Mouse (Mus musculus): ENCODE results near the gene Pde4d.

The Pde4d gene

GRCm38 (mm10) chr13:109066581-109067159 is 616.9 kb downstream of the Pde4d start:
- DNase-seq: no peak

DNA sequence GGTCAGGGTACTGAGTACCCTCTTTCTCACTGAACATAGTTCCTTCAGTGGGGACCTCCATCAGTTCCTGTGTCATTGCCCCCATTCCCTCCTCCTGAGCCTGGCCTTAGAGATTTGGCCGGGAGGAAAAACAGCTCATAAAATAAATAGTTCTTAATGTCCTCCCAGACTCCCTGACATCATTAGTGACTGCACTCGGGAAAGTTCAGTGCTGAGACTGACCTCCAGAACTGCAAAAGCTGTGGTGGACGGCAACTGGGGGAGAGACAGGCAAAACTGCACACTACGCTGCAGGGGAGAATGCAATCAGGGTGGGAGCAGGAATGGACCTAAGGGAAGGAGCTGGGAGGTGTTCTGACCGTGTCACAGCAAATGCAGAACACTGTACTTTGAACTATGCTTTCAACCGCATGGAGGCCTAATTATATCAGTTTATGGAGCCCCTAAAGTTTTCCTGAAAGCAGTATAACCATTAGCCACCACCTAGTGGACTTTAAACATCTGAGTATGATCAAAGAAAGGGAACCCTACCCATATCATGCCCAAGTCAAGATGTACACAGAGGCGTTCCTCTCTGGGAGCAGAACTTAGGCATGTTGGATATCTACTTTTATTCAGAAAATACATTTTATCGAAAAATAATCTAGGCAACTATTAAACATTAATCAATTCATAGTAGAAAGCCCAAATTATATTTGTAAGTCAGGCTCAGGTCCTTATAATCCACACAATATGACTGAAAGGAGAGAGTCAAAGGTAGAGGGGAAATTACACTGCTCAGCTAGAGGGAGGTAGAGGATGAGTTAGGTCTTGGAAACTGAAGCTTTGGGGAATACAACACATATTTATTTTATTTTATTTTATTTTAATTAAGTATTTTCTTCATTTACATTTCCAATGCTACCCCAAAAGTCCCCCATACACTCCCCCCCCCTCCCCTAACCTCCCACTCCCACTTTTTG is 618.8 kb downstream of the Pde4d start:
- no peak for DNase-seq

DNA sequence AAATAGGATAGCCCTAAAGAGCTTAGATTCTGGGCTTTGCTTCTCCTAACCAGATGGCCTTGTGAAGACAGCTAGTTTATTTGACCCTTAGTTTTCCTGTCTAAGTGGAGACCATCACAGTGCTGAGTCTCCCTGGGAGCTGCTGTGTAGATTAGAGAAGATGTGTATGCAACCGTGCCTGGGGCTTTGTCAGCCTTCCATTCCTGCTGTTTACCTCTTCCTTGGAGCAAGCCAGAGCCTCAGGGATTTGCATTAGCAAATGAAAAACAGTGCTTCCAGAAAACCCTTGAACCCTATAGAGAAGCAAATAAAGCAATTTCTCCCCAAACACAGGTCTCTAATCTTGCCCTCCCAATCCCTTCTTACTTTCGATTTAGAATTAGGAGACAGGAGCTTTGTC is 623.6 kb downstream of the Pde4d start:
- no peak for DNase-seq

GRCm38 (mm10) chr13:109074078-109074477 is 624.3 kb downstream of the Pde4d start:
- no peak for DNase-seq

GRCm38 (mm10) chr13:109092654-109093053 is 642.9 kb downstream of the Pde4d start:
- no peak for DNase-seq

DNA sequence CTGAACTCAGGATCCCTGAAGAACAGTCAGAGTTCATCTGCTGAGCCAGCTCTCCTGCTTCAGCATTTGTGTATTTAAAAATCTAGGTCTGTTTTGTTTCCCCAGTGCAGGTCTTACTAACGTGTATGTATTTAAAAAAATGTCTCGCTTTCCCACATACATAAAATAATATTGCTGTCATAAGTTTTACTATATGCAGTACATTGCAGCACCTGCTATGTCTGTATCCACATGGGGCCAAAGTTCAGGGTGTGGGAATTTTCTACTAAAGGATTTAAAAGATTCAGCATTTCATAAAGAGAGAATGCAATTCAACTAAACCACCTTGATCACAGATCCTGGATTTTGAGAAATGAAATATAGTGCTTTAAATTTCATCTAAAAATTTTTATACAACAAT is 646.9 kb downstream of the Pde4d start:
- DNase-seq: no peak

DNA sequence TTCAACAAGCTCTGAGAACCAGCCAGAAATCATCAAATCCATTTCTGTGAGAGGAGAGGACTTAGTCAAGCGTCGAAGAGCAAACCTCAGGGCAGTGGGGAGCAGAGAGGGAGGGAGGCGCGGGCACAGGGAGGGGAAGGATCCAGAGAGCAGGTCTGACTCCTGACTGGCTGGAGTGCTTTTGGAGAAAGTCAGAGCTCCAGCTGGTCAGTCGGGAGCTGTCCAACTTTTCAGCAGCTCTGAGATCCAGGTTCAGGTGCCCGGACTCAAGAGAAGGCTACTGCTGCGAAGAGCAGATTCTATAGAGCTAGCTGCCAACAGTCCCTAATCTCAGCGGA is 666.2 kb downstream of the Pde4d start:
- DNase-seq: no peak

GRCm38 (mm10) chr13:109116342-109117201 is 666.8 kb downstream of the Pde4d start:
- DNase-seq: no peak

DNA sequence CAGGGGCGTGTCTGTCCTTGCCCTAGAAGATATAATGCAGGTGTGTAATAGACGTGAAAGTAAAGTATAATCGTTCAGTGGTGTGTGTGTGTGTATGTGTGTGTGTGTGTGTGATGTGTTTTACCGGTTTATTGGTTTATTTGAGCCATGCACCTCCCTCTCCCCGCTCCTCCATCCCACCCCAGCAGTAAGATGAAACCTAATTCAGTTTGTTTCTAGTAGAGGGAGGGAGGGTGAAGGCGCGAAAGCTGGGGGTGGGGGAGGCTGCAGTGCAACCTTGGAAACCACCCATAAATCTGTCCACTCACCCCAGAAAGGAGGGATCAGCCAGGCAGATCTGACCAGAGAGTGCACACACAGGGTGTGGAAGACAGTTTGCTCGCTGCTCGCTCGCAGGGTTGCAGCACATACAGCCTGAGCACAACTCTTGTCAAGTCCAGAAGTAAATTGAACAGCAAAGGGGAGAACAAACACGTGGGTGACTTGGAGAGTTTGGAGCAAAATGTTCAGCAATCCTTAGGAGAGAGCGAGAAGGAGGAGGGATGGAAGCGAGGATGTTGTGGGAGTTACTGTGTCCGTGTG is 667.6 kb downstream of the Pde4d start:
- no peak for DNase-seq

DNA sequence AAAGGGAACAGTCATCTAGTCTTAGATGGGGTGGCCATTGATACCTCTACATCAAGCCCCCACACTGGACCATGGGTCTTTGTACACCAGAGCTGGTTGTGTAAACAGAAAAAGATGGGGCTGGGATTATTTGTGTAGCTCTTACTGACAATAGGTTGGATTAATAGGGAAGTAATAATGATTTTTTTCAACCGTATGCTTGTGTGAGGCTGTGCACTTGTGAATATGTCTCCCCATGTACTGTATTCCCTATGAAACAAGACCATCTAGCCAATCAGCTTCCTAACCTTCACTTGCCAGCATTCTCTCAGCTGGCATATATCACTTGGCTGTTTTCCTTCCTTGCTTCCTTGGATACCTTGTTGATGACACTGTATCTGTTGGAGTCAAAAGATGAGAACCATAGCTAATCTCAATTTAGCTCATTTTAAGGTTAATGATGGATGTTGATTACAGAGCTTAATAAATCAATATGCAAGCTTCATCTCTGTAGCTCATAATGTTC is 668.6 kb downstream of the Pde4d start:
- DNase-seq: no peak

- DNase-seq: no peak
These were observed 672.1 kb downstream of the Pde4d start for GRCm38 (mm10) chr13:109121867-109122266.

- DNase-seq: no peak
These were observed 686.7 kb downstream of the Pde4d start for GRCm38 (mm10) chr13:109136405-109136804.

DNA sequence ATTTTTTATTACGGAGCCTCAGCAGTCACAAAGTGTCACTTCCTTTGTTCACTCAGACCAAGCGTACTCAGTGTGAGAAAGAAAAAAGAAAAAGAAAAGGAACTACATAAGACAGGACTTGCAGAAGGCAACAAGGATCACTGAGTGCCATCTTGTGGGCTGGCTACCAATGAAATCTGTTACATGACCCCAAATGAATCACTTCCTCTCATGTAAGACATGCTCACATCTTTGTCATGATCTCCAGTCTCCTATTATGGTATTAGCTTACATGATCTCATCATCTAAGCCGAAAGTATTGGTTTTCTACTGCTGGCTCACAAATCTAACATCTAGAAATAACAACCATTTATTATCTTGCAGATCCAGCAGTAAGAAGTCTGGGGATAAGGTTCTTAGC is 709.0 kb downstream of the Pde4d start:
- no peak for DNase-seq

DNA sequence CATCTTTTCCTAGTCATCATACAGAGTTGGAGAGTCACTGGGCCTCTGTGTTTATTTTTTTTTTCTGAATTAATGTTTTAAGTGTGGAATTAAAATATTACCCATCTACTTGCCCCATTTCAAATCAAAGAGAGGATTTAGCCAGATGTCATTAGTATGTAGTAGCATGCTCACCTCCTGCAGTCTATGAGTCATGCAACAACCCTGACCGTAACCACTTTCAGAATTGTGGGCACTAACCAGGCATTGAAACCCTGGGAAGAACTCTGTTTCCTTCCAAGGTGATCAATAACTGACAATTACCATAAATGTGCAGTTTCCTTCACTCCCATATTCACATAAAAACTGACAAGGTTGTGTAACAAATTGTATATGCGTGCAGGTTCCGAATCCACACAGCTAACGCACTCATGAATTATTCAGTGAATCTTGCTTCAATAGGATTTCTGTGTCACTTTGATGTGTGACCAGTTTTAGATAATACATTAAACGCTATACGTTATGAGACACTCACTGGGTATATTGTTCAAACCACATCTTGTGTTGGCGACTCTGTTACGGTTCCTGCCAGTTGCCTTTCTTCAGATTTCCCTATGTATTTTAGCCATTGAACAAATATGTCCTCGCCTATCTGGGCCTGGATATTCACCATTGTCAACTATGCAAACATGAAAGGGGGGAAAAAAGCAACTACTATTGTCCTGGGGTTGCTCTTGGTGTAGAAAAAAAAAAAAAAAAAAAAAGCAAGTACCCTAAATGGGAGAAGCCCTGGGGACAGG is 719.0 kb downstream of the Pde4d start:
- no peak for DNase-seq

GRCm38 (mm10) chr13:109169335-109169606 is 719.5 kb downstream of the Pde4d start:
- no peak for DNase-seq

GRCm38 (mm10) chr13:109171688-109172087 is 721.9 kb downstream of the Pde4d start:
- no peak for DNase-seq

DNA sequence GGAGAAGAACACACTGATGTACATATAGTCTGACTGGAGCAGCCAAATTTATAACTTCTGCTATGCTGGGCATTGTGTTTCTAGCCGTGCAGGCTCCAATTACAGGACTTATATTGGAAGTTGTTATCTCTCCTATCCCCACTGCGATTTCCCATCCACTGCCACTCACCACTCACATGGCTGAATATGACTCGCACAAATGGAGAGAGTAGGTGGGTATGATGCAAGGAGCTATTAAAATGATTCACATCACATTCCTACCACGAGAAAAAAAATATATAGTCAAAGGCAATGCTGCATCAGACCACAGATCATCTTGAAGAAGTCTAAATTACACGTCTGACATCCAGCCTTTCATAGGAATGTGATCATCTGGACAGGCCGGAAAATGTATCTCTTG is 725.5 kb downstream of the Pde4d start:
- DNase-seq: no peak

GRCm38 (mm10) chr13:109175852-109176621 is 726.3 kb downstream of the Pde4d start:
- DNase-seq: no peak

DNA sequence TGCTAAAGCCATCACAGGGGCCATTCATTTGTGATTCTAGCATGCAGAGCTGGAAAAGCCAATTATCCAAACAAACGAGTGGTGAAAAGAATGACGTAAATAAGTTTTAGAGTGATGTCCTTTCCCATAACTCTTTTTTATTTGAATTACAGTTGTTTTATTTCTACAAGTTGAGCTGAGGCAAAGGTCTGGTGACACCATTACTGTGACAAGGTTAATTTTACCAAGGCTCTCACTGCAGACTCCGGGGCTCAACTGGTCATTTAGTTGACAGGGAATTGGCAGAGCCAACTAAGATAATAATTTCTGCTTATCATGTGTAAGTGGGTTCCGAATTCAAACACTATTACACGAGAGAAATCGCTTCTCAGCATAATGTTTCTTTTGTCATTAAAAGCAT is 731.6 kb downstream of the Pde4d start:
- DNase-seq: no peak

DNA sequence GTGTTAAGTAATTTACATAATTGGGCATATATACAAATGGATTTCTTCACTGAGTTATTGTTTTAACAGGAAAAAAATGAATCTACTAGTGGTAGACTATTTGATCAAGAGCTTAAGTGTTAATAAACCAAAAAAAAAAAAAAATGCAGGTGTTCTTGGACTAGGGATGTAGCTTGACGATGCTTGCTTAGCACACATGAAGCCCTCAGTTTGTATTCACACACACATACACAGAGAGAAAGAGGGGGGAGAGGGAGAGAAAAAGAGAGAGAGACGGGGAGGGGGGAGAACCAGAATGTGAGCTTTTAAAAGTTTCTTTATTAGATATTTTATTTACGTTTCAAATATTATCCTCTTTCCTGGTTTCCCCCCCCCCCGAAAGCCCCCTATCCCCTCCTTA is 740.9 kb downstream of the Pde4d start:
- DNase-seq: no peak

DNA sequence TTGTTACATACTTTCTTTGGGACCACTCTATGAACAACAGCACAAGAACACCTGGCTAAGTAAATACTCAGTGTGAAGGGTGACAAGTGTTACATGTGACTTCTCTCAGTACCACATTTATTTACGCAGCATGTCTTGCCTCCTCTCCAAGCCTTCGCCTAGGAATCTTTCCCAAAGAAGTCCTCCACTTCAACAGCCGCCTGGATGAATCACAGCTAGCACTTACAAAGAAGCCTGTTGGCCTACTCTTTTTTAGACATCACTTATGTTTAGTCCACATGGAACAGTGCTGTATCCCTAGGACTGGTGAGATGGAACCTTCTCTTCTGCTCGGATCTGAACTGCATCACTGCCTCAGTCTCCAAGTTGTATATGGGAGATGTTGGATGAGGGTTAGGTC is 741.4 kb downstream of the Pde4d start:
- DNase-seq: no peak

GRCm38 (mm10) chr13:109205541-109205940 is 755.8 kb downstream of the Pde4d start:
- no peak for DNase-seq

Measured in B cell, adult 2 months (primary cell).